Mouse (Mus musculus): ENCODE measurements around the gene Tbata. TPM values are rescaled to one million over a fixed set of nuclear protein-coding genes. Genes with fewer than 3 reads are reported as not detected.

Gene Tbata
- polyA plus RNA-seq, 1 experiment, result 0.20 TPM

DNA sequence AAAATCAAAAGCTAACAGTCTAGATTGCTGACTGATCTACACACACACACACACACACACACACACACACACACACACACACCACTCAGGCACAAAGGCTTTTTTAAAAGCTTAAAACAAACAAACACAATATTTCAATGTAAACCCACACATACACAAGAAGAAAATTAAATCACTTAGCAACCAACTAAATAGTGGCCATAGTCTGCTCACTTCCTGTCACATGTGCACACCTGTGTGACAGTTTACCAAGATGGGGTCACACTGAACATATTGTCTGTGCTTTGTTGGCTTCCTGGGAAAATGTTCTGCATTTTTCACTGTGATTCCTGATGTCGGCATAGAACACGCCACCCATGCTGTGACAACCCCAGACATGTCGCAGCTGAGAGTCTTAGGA, 60.0 kb downstream of the Tbata start:
- no peak overlapping the region for H3K27ac ChIP-seq (ENCODE audit: insufficient read depth, low read depth, low read length)
- DNase-seq, result no peak

DNA sequence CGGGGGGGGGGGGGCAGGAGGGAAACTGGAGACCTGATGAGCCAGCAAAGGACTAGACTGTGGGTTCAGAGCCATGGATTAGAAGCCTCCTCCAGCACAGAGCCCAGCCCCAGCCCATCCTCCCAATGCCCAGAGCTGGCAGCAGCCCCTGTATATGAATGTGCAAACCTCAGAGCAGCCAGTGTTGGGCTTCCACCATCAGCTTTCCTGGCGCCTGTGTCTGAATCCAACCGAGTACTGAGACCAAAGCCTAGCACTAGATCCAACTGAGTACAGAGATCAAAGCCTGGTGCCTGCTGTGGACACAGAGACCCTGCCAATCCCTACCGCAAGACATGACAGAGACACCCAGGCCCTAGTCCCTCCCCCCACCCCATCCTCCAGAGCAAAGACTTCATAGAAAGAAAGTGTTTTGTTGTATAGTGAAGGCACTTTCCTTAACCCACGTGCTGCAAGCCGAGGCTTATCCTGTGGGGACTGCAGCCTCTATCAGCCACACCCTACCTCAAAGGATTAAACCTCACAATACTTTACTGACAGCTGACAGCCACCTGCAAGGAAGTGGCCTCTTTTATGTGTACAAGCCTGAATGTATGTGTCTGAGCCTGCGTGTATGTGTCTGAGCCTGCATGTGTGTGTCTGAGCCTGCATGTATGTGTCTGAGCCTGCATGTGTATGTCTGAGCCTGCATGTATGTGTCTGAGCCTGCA, 61.3 kb downstream of the Tbata start:
- H3K4me3 ChIP-seq (ENCODE audit: insufficient read depth, low read depth, low read length), result no peak overlapping the region
- H3K4me1 ChIP-seq (ENCODE audit: control insufficient read depth, insufficient read depth, low read length), result no peaks in the 10 kb centered on the region
- WGBS, result 68% methylated on average over 7 of the region's 7 CpGs
- no peaks in the 10 kb centered on the region for H3K36me3 ChIP-seq (ENCODE audit: control insufficient read depth, insufficient read depth, low read length)
- H3K27me3 ChIP-seq (replicated peaks; ENCODE audit: control insufficient read depth, insufficient read depth, low read length), result no peaks in the 10 kb centered on the region
- no peak for DNase-seq
- H3K27ac ChIP-seq (ENCODE audit: insufficient read depth, low read depth, low read length), result no peak overlapping the region
- no peak for TF ChIP-seq CTCF (conservative IDR thresholded peaks at IDR 0.05; ENCODE audit: insufficient read depth, insufficient read length, low read depth, low read length)
- TF ChIP-seq POLR2A (IDR thresholded peaks at IDR 0.05; ENCODE audit: low read depth, low read length), result no peak

More for the DNA sequence above, 60.0 kb downstream of the Tbata start:
- no peak for TF ChIP-seq CTCF (conservative IDR thresholded peaks at IDR 0.05; ENCODE audit: insufficient read depth, insufficient read length, low read depth, low read length)
- no peak for TF ChIP-seq POLR2A (IDR thresholded peaks at IDR 0.05; ENCODE audit: low read depth, low read length)
- WGBS, result 78% methylated on average over 3 of the region's 3 CpGs
- no peak overlapping the region for H3K4me3 ChIP-seq (ENCODE audit: insufficient read depth, low read depth, low read length)
- no peaks in the 10 kb centered on the region for H3K4me1 ChIP-seq (ENCODE audit: control insufficient read depth, insufficient read depth, low read length)
- no peaks in the 10 kb centered on the region for H3K27me3 ChIP-seq (replicated peaks; ENCODE audit: control insufficient read depth, insufficient read depth, low read length)
- no peaks in the 10 kb centered on the region for H3K36me3 ChIP-seq (ENCODE audit: control insufficient read depth, insufficient read depth, low read length)

DNA sequence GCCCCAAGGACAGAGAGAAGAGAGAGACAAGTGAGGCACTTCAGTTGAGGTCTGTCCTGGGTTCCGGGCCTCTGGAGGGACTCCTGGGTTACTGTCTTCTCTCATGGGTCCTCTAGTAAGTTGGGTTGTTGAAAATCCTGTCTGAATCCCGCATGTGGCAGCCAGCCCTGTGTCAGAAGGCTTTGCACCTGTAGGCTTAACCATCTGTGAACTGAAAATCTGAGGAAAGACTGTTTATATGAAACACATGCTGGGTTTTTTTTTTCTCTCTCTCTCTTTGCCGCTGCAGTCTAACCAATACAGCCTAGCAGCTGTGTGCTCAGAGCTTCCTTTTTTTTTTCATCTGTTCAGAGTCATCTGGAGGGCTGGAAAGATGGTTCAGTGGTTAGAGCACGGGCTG, 62.6 kb downstream of the Tbata start:
- DNase-seq, result no peak
- Histone ChIP-seq H3K4me3 (ENCODE audit: insufficient read depth, low read depth, low read length) (no peak overlapping the region), H3K27me3 (replicated peaks; ENCODE audit: control insufficient read depth, insufficient read depth, low read length) (no peaks in the 10 kb centered on the region), H3K27ac (ENCODE audit: insufficient read depth, low read depth, low read length) (no peak overlapping the region), H3K4me1 (ENCODE audit: control insufficient read depth, insufficient read depth, low read length) (no peaks in the 10 kb centered on the region), H3K36me3 (ENCODE audit: control insufficient read depth, insufficient read depth, low read length) (no peaks in the 10 kb centered on the region)
- 82% methylated on average over 4 of the region's 4 CpGs for WGBS
- TF ChIP-seq CTCF (conservative IDR thresholded peaks at IDR 0.05; ENCODE audit: insufficient read depth, insufficient read length, low read depth, low read length) (no peak), POLR2A (IDR thresholded peaks at IDR 0.05; ENCODE audit: low read depth, low read length) (no peak)

DNA sequence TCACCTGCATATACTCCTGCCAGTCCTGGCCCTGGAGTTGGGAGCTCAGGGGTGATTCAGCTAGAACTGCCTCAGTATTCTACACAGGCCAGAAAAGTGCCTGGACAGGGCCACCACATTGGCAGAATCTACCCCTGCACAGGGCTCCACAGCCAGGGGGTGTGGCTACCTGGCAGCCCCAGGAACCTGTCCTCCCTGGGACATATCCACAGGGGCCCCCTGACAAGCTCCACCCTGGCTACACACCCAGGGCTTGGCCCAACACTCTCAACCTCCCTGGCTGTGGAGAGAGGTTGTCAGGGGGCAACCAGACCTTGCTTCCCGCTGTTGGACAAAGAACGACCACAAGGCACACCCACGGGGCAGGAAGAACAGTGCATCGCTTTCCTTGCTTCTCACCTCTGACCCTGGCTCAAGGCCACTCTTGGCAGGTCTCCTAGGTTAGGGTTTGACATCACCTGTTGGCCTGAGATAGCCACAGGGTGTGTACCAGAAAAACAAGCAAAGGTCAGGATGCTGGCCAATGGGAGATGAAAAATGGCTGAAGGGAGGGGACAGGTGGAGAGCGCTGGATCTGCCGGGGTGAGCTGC, 64.0 kb downstream of the Tbata start:
- no peak for DNase-seq
- Histone ChIP-seq H3K4me1 (ENCODE audit: control insufficient read depth, insufficient read depth, low read length) (no peaks in the 10 kb centered on the region), H3K27me3 (replicated peaks; ENCODE audit: control insufficient read depth, insufficient read depth, low read length) (no peaks in the 10 kb centered on the region), H3K36me3 (ENCODE audit: control insufficient read depth, insufficient read depth, low read length) (no peaks in the 10 kb centered on the region), H3K27ac (ENCODE audit: insufficient read depth, low read depth, low read length) (no peak overlapping the region), H3K4me3 (ENCODE audit: insufficient read depth, low read depth, low read length) (no peak overlapping the region)
- 75% methylated on average over 6 of the region's 6 CpGs for WGBS
- TF ChIP-seq POLR2A (IDR thresholded peaks at IDR 0.05; ENCODE audit: low read depth, low read length) (no peak), CTCF (conservative IDR thresholded peaks at IDR 0.05; ENCODE audit: insufficient read depth, insufficient read length, low read depth, low read length) (no peak)

DNA sequence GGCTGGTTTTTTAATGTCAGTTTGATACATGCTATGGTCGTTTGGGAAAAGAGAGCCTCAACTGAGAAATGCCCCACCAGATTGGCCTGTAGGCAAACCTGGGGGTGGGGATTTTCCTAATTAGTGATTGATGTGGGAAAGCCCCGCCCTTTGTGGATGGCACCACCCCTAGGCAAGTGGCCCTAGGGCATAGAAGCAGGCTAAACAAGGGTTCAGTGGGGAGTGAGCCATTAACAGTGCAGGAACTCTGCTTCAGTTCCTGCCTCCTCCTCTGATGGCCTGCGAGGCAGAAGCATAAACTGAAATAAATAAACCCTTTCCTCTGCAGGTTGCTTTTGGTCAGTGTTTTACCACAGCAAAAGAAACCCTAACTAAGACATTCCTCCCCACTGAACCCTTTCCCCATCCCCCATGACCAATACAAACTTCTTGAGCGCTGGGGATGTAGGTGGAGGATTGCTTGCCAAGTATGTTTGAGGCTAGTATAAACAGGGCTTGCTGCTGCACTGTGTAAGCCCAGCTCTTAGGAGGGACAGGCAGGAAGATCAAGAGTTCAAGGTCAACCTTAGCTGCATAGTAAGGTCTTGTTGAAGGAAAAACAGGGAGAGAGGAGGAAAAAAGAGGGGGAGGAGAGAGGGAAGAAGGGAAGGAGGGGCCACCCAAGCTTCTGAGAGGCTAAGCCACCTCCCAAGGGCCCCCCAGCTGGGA, 65.1 kb downstream of the Tbata start:
- no peaks in the 10 kb centered on the region for H3K36me3 ChIP-seq (ENCODE audit: control insufficient read depth, insufficient read depth, low read length)
- no peak overlapping the region for H3K27ac ChIP-seq (ENCODE audit: insufficient read depth, low read depth, low read length)
- DNase-seq, result no peak
- H3K4me1 ChIP-seq (ENCODE audit: control insufficient read depth, insufficient read depth, low read length), result no peaks in the 10 kb centered on the region
- H3K27me3 ChIP-seq (replicated peaks; ENCODE audit: control insufficient read depth, insufficient read depth, low read length), result no peaks in the 10 kb centered on the region
- WGBS, result 46% methylated on average over 4 of the region's 4 CpGs
- no peak for TF ChIP-seq POLR2A (IDR thresholded peaks at IDR 0.05; ENCODE audit: low read depth, low read length)
- no peak for TF ChIP-seq CTCF (conservative IDR thresholded peaks at IDR 0.05; ENCODE audit: insufficient read depth, insufficient read length, low read depth, low read length)
- H3K4me3 ChIP-seq (ENCODE audit: insufficient read depth, low read depth, low read length), result no peak overlapping the region

DNA sequence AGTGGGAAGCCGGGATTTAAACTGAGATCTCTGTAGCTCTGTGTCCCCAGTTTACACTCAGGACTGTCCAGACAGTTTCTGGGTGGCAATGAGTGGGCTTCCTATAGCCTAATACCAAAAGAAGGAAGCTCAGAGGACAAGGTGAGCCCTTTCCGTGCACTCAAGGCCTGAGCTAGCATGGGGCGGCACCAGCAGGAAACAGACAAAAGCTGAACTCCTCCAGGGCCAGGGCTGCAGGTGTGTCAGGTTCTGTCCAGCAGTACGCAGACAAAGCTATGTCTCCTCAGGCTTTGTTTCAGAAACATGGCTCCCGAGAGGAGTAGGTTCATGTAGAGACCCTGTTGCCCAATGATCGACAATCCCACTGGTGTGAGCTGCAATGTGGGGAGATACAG, 65.6 kb downstream of the Tbata start:
- 83% methylated on average over 6 of the region's 6 CpGs for WGBS
- no peak for DNase-seq
- Histone ChIP-seq H3K27me3 (replicated peaks; ENCODE audit: control insufficient read depth, insufficient read depth, low read length) (no peaks in the 10 kb centered on the region), H3K4me3 (ENCODE audit: insufficient read depth, low read depth, low read length) (no peak overlapping the region), H3K4me1 (ENCODE audit: control insufficient read depth, insufficient read depth, low read length) (no peaks in the 10 kb centered on the region), H3K36me3 (ENCODE audit: control insufficient read depth, insufficient read depth, low read length) (no peaks in the 10 kb centered on the region), H3K27ac (ENCODE audit: insufficient read depth, low read depth, low read length) (no peak overlapping the region)
- no peak for TF ChIP-seq POLR2A (IDR thresholded peaks at IDR 0.05; ENCODE audit: low read depth, low read length)
- TF ChIP-seq CTCF (conservative IDR thresholded peaks at IDR 0.05; ENCODE audit: insufficient read depth, insufficient read length, low read depth, low read length), result no peak

Other genes with a start within 250 kb of the Tbata start
- gene Pcbd1, start 82.6 kb upstream of the Tbata start, polyA plus RNA-seq (2012; rRNA removed), result 392 and 452 TPM in 2 replicates
- 37.8 and 39.7 TPM in 2 replicates for gene Sgpl1, start 24.3 kb upstream of the Tbata start, polyA plus RNA-seq (2012; rRNA removed)
- gene Adamts14, start 101.5 kb downstream of the Tbata start, polyA plus RNA-seq (2012; rRNA removed), result 1.3 and 1.7 TPM in 2 replicates
- 0.65 and 1.5 TPM in 2 replicates for gene Prf1, start 125.9 kb downstream of the Tbata start, polyA plus RNA-seq (2012; rRNA removed)
- 8.8 and 10.8 TPM in 2 replicates for gene Pald1, start 211.6 kb downstream of the Tbata start, polyA plus RNA-seq (2012; rRNA removed)
- 0.06 and 0.12 TPM in 2 replicates for gene Nodal, start 246.0 kb downstream of the Tbata start, polyA plus RNA-seq (2012; rRNA removed)